Mouse (Mus musculus) urinary bladder, postnatal 36 days (tissue): ENCODE measurements around the gene Olfr558.

ENCODE experiments used
- DNase-seq, 2 experiments: peaks; one replicate each; pipeline ENCODE4 v3.0.0; 2022; ENCODE audit warnings: low spot score in 2 of 2, mixed read lengths in 1 of 2

Olfr558 gene

DNA sequence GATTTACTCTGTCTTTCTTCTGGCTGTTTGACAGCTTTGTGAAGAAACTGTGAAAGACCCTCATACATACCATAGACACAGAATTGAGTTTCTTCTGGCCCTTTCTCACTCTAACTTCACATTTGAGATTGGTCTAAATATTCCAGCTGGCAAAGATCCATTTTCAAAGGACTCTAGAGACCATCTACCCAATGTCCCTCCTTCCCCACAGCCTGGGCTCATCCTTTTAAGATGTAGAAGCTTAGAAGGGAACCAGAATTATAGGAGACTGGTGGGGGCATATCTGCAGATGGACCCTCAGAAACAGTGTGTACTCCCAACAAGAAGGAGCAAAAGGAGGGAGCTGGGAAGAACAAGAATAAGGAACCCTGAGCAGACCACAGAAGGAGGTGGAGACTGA, at the start of gene Olfr558:
Olfr558 (plus strand) TSS at position 301 of the 400 bp plus-strand sequence.
- DNase-seq, result no peak

DNA sequence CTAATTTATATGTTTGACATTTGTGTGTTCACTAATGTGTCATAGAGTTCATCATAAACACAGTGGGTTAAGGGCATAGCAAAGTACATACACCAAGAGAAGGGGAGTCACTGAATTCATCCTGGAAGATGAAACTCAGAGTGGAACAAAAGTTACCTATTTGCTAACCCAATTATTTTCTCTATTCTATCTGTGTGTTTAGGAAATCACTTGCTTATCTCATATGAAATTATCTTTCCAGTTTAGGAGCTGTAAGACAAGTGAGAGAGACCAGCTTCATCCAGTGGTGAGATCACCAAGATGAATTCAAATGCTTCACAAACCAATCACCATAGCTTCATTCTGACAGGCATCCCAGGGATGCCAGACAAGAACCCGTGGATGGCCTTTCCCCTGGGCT, 43.5 kb upstream of the Olfr558 start, which contains the start of gene Olfr555:
Olfr555 (plus strand) TSS at position 301 of the 400 bp plus-strand sequence.
- no peak for DNase-seq

DNA sequence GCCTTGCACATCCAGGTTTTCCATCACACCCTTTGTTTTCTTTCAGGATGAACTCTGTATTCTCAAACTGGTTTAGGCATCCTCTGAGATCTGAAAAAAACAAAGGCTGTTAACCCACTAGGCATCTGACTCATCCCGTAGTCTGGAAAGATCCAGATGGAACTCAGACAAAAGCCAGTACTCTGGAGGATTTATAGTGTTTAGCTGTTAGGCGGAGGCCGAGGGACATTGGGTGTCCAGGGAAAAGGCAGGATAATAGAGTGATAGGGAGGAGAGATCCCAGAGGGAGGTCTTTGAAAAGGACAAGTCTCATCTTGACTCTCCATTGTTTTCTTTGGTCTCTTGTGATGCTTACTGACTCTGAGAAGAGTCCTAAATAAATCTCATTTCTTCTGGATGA, 37.4 kb upstream of the Olfr558 start, which contains the start of gene Olfr556:
Olfr556 (plus strand) TSS at position 301 of the 400 bp plus-strand sequence.
- DNase-seq, result no peak

GRCm38 (mm10) chr7:102665378-102665777, 36.6 kb upstream of the Olfr558 start:
- DNase-seq, result no peak

GRCm38 (mm10) chr7:102676225-102676624, 25.8 kb upstream of the Olfr558 start:
- DNase-seq, result no peak

DNA sequence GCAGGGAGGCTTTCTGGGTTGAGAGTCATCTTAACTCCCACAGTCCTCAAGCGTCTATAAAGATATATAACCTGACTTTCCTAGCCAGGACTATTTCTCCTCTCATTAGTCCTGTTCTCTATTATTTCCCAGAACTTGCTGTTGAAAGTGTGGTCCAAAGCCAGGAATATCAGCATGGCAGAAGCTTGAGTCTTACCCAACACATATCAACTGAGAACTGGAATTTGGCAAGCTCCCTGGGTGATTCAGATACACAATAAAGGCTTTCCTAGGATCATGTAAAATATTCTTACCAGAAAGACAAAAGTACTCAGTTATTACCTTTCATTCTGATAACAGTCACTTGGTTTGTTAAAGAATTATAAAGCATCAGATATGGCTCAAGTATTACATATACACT, 20.1 kb upstream of the Olfr558 start:
- no peak for DNase-seq

- peak; percentile 83 to 93 for DNase-seq
Measured at GRCm38 (mm10) chr7:102686944-102687501, 15.0 kb upstream of the Olfr558 start, which contains the start of gene Trim68. Gene Trim68, minus strand, starts transcription at chr7:102687327.

- DNase-seq, result no peak
Measured at GRCm38 (mm10) chr7:102695358-102696125, 6.5 kb upstream of the Olfr558 start, which contains the start of gene Olfr557. Gene Olfr557, plus strand, starts transcription at chr7:102695910.

- no peak for DNase-seq
Measured at GRCm38 (mm10) chr7:102698461-102698860, 3.6 kb upstream of the Olfr558 start.

DNA sequence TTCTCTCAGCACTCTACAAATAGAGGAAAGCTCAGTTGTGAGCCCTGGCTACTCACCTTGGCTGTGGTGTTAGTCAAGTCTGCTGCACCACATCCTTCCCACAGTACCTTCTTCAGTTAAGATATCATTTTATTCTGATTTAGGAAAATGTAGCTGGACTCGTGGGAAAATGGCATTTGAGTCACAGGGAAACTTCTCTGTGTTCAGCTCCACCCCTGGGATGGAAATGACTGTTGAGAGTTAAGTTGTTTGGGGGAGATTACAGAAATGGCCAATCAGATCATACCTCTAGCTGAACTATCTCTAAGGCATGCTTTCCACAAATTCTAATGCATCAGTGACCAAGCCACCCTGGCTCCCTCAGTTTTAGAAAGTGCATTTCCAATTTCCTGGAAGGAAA, 17.0 kb downstream of the Olfr558 start, which contains the start of gene Olfr33:
Olfr33 (minus strand) TSS at position 101 of the 400 bp plus-strand sequence.
- no peak for DNase-seq

DNA sequence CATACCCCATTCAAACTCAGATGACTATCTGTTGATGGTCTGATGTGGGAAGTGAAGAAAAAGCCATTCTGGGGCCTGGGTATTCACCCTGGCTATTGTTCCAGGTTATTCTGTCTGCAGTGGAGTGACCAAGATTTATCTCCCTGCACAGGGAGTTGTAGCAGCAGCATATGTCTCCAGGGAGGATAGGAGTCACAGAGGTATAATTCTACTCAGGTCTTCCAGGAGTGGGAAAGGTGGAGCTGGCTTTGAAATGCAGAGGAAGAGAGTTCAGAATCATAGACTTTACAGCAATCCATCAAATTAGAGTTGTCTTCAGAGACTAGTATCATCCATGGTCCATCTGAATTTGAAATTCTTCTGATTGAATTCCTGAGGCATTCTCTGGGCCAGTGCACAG, 25.4 kb downstream of the Olfr558 start, which contains the start of gene Olfr559:
Olfr559 (minus strand) TSS at position 101 of the 400 bp plus-strand sequence.
- no peak for DNase-seq

DNA sequence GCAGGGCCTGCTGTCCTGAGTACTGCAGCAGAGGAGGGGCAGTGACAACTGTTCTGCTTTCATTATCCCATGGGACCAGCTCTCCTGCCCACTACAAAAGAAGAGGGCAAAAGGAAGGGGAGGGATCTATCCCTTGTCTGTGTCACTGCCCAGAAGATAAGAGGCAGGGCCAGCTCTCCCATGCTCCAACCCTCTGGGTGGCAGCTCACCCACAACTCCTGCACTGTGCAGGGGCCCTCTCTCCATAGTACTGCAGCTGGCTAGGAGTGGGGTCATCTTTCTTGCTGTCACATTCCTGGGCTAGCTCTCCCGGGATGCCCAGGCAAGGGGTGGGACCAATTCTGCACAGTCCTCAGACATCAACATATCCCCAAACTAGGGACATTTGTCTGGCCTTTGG, 31.8 kb downstream of the Olfr558 start:
- no peak for DNase-seq

DNA sequence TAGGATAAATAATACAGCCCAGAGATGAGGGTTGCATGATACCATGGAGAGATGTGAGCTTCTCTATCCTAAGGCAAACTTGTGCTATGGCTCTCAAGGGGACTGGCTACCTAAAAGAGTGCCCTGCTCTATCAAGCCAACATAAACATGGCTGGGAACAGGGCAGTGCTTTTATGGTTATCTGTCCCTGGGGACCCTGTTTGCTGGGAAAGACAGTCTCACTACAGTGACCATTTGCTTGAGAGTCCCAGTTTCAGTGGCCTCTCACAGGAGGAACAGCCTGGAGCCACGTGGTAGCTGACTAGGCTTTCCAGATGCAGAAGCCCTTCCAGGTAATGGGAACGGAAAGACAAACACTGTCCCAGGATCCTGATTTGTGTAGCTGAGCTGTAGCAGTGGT, 35.7 kb downstream of the Olfr558 start:
- no peak for DNase-seq

GRCm38 (mm10) chr7:102752086-102752485, 50.1 kb downstream of the Olfr558 start:
- no peak for DNase-seq

DNA sequence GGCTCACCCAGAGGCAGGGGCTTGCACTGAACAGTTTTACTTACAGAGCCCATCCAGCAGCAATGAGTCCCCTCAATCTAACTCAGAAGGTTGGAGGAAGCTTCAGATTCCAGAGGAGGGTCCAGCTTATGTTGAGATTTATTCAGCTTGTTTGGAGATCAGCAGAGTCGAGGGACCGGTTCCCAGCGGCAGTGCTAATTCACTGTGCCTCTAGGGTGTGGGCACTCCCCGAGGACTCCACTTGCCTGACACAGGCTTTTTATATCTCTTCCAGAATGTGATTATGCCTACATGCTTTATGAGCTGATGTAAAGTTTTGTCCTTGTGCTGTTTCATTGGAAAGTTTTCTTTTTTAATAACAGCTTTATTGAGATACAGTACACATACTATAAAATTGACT, 57.3 kb downstream of the Olfr558 start, which contains the start of the genes Olfr560 and Olfr78:
Olfr560 (minus strand) TSS at position 101 of the 400 bp plus-strand sequence.
Olfr78 (minus strand) TSS at position 206 of the 400 bp plus-strand sequence.
- DNase-seq, result no peak
